Mouse (Mus musculus): ENCODE results near the gene Pkhd1. TPM values are rescaled to one million over a fixed set of nuclear protein-coding genes. Genes with fewer than 3 reads are reported as not detected.

Pkhd1 gene
- polyA plus RNA-seq (2015; fragmentation: Nextera tagmentation; extraction: Ambion mirVana): 1.1 and 1.6 TPM in 2 replicates

DNA sequence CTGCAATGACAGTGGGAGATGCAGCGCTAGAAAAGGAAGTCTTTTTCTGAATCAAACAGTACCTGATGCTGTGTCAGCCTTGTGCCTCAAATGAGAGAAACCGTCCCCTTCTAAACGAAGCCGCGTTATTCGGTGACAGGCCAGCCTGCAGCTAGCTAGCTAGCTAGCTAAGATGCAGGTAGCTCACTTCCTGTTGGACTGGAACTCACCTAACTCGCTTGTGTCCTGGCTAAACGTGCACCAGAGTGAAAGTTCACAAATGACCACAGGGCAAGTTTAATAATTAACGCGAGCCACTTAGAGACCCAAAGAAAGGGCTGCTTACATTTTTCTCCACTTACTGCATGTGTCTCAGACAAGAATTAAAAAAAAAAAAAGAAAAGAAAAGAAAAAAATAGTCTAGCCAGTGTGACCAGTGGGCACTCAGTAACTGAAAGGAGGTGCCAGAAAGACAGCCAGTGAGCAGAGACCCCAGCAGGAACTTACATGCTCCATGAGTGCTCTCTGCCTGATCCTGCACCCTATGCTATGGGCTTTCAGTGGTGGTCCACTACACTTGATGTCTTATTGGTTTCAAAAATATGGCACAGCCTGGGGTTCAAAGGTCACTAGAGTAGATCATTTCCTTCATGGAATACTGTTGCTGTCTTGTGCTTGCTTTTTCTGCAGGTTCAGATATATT is at the start of gene Pkhd1:
Pkhd1 (minus strand) TSS at position 216 of the 682 bp plus-strand sequence.
- H3K4me2 ChIP-seq: peak within 1 kb of the TSS; percentile 38

GRCm38 (mm10) chr1:20667567-20667966 is 49.7 kb upstream of the Pkhd1 start:
- no peaks in the 10 kb centered on the region for H3K4me1 ChIP-seq
- H3K36me3 ChIP-seq: no peaks in the 10 kb centered on the region
- no peak overlapping the region for H3K4me3 ChIP-seq (replicated peaks)
- no peak for ATAC-seq (ENCODE audit: insufficient read depth, low FRiP score, low read depth)
- H3K9me3 ChIP-seq: no peaks in the 10 kb centered on the region
- H3K27ac ChIP-seq: no peak overlapping the region
- H3K9ac ChIP-seq: no peak overlapping the region
- H3K4me2 ChIP-seq: no peak overlapping the region
- no peaks in the 10 kb centered on the region for H3K27me3 ChIP-seq (replicated peaks)
- WGBS: 75% methylated on average over 7 of the region's 7 CpGs

More for the DNA sequence above, at the start of gene Pkhd1:
- Histone ChIP-seq H3K36me3 (no peaks in the 10 kb centered on the region), H3K27me3 (replicated peaks) (no peaks in the 10 kb centered on the region), H3K4me3 (replicated peaks) (peak within 1 kb of the TSS; percentile 20), H3K9me3 (no peaks in the 10 kb centered on the region), H3K9ac (no peak within 1 kb of the TSS), H3K4me1 (no peaks in the 10 kb centered on the region), H3K27ac (peak within 1 kb of the TSS; percentile 74; the same call in 1 of the 2 replicates)
- ATAC-seq (ENCODE audit: insufficient read depth, low FRiP score, low read depth): peak; percentile 78; the same call in 1 of the 2 replicates
- WGBS: 57% methylated on average over 10 of the region's 10 CpGs

DNA sequence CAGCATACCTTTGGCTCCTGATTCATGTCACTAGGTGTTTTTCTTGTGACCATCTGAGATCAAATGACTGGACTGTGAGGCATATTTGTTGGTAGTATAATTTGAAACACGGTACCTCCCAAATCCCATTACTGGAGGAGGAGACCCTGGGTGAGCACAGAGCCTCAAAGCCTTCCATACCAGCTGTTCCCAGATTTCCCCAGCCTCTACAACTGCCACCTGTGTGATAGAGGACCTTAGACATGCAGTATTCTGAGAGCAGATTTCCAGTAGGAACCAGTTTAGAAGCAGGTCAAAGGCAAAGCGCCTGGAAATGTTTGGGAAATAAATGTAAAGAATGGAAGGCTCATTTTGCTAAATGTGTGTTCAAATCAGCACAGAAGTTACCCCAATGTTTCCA is 48.4 kb upstream of the Pkhd1 start:
- H3K4me1 ChIP-seq: no peaks in the 10 kb centered on the region
- 77% methylated on average over 2 of the region's 2 CpGs for WGBS
- H3K27ac ChIP-seq: no peak overlapping the region
- no peaks in the 10 kb centered on the region for H3K27me3 ChIP-seq (replicated peaks)
- ATAC-seq (ENCODE audit: insufficient read depth, low FRiP score, low read depth): no peak
- no peak overlapping the region for H3K4me2 ChIP-seq
- no peak overlapping the region for H3K9ac ChIP-seq
- no peaks in the 10 kb centered on the region for H3K9me3 ChIP-seq
- no peak overlapping the region for H3K4me3 ChIP-seq (replicated peaks)
- no peaks in the 10 kb centered on the region for H3K36me3 ChIP-seq

DNA sequence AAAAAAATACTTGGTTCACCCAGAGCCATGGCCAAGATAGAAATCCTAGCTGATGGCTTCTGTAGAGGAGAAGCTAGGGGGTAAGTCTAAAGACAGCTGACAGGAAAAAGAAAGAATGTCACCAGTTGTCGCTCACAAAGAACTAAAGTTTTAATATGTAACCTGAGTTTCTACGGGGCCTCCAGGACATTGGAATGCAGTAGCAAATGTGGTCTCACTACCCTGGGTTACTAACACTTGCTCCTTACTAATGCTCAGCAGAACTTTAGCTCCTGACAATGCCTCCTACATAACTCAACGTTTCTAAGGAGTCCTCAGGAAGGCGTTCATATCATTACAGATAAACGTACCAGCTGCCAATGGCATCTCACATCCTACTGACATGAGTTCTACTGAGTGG is 37.2 kb upstream of the Pkhd1 start:
- no peak for ATAC-seq (ENCODE audit: insufficient read depth, low FRiP score, low read depth)
- no peak overlapping the region for H3K4me2 ChIP-seq
- no peaks in the 10 kb centered on the region for H3K9me3 ChIP-seq
- no peak overlapping the region for H3K27ac ChIP-seq
- no peaks in the 10 kb centered on the region for H3K36me3 ChIP-seq
- H3K4me3 ChIP-seq (replicated peaks): no peak overlapping the region
- H3K4me1 ChIP-seq: no peaks in the 10 kb centered on the region
- no peaks in the 10 kb centered on the region for H3K27me3 ChIP-seq (replicated peaks)
- 60% methylated on average over 5 of the region's 5 CpGs for WGBS
- no peak overlapping the region for H3K9ac ChIP-seq

- WGBS: 46% methylated on average over 6 of the region's 6 CpGs
- Histone ChIP-seq H3K27ac (0 out of 2 replicates have a peak overlapping the region, but pooled peaks have one; percentile 6), H3K27me3 (replicated peaks) (no peaks in the 10 kb centered on the region), H3K4me1 (no peaks in the 10 kb centered on the region), H3K4me2 (no peak overlapping the region), H3K9ac (no peak overlapping the region), H3K9me3 (no peaks in the 10 kb centered on the region), H3K4me3 (replicated peaks) (no peak overlapping the region), H3K36me3 (no peaks in the 10 kb centered on the region)
- ATAC-seq (ENCODE audit: insufficient read depth, low FRiP score, low read depth): no peak; the same call in 1 of the 2 replicates
These were observed 35.9 kb upstream of the Pkhd1 start for GRCm38 (mm10) chr1:20653513-20654506.

GRCm38 (mm10) chr1:20634856-20635255 is 17.0 kb upstream of the Pkhd1 start:
- Histone ChIP-seq H3K4me2 (no peak overlapping the region), H3K27me3 (replicated peaks) (no peaks in the 10 kb centered on the region), H3K9ac (no peak overlapping the region), H3K9me3 (no peaks in the 10 kb centered on the region), H3K4me1 (no peaks in the 10 kb centered on the region), H3K36me3 (no peaks in the 10 kb centered on the region), H3K27ac (no peak overlapping the region), H3K4me3 (replicated peaks) (no peak overlapping the region)
- 72% methylated on average over 2 of the region's 2 CpGs for WGBS
- ATAC-seq (ENCODE audit: insufficient read depth, low FRiP score, low read depth): no peak

- no peak for ATAC-seq (ENCODE audit: insufficient read depth, low FRiP score, low read depth)
- H3K4me3 ChIP-seq (replicated peaks): no peak overlapping the region
- no peak overlapping the region for H3K4me2 ChIP-seq
- H3K36me3 ChIP-seq: no peaks in the 10 kb centered on the region
- WGBS: 75% methylated on average over 7 of the region's 7 CpGs
- H3K27me3 ChIP-seq (replicated peaks): no peaks in the 10 kb centered on the region
- no peak overlapping the region for H3K9ac ChIP-seq
- no peak overlapping the region for H3K27ac ChIP-seq
- H3K4me1 ChIP-seq: no peaks in the 10 kb centered on the region
- H3K9me3 ChIP-seq: no peaks in the 10 kb centered on the region
These were observed 15.5 kb upstream of the Pkhd1 start for GRCm38 (mm10) chr1:20633276-20633869.

GRCm38 (mm10) chr1:20624564-20624963 is 6.7 kb upstream of the Pkhd1 start:
- Histone ChIP-seq H3K27me3 (replicated peaks) (no peaks in the 10 kb centered on the region), H3K9me3 (no peaks in the 10 kb centered on the region), H3K9ac (no peak overlapping the region), H3K27ac (no peak overlapping the region), H3K4me3 (replicated peaks) (no peak overlapping the region), H3K4me2 (no peak overlapping the region), H3K36me3 (no peaks in the 10 kb centered on the region), H3K4me1 (no peaks in the 10 kb centered on the region)
- ATAC-seq (ENCODE audit: insufficient read depth, low FRiP score, low read depth): no peak
- 90% methylated on average over 3 of the region's 3 CpGs for WGBS

- WGBS: 88% methylated on average over 4 of the region's 4 CpGs
- no peak overlapping the region for H3K27ac ChIP-seq
- no peaks in the 10 kb centered on the region for H3K36me3 ChIP-seq
- H3K4me3 ChIP-seq (replicated peaks): no peak overlapping the region
- H3K9ac ChIP-seq: no peak overlapping the region
- H3K27me3 ChIP-seq (replicated peaks): no peaks in the 10 kb centered on the region
- H3K9me3 ChIP-seq: no peaks in the 10 kb centered on the region
- no peaks in the 10 kb centered on the region for H3K4me1 ChIP-seq
- no peak overlapping the region for H3K4me2 ChIP-seq
- ATAC-seq (ENCODE audit: insufficient read depth, low FRiP score, low read depth): no peak
These were observed 5.5 kb upstream of the Pkhd1 start for GRCm38 (mm10) chr1:20623375-20623774.

DNA sequence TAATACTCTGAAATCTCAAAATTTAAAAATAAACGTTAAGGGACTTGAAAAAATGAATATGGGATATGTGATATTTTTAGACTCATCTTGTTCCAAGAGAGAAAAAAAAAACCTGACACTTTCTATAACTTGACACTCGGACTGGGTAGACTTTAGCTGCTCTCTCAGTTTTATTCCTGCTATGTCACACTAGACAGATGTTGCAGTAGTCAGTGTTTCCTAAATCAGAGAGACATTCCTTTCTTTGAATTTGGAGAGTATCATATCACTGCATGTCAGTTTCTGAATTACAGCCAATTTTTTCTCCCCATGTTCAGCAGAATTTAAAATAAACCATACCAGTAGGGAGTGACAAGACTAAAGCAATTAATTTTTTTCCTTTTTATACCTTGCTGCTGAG is 2.7 kb upstream of the Pkhd1 start:
- Histone ChIP-seq H3K9me3 (no peaks in the 10 kb centered on the region), H3K9ac (no peak overlapping the region), H3K4me3 (replicated peaks) (no peak overlapping the region), H3K36me3 (no peaks in the 10 kb centered on the region), H3K4me1 (no peaks in the 10 kb centered on the region), H3K4me2 (no peak overlapping the region), H3K27me3 (replicated peaks) (no peaks in the 10 kb centered on the region), H3K27ac (no peak overlapping the region)
- ATAC-seq (ENCODE audit: insufficient read depth, low FRiP score, low read depth): no peak
- 31% methylated on average over 2 of the region's 2 CpGs for WGBS

- no peak overlapping the region for H3K9ac ChIP-seq
- H3K36me3 ChIP-seq: no peaks in the 10 kb centered on the region
- no peak overlapping the region for H3K27ac ChIP-seq
- no peak overlapping the region for H3K4me2 ChIP-seq
- H3K27me3 ChIP-seq (replicated peaks): no peaks in the 10 kb centered on the region
- H3K4me1 ChIP-seq: no peaks in the 10 kb centered on the region
- no peak for ATAC-seq (ENCODE audit: insufficient read depth, low FRiP score, low read depth)
- WGBS: 42% methylated on average over 3 of the region's 3 CpGs
- H3K9me3 ChIP-seq: no peaks in the 10 kb centered on the region
- H3K4me3 ChIP-seq (replicated peaks): no peak overlapping the region
These were observed 1.5 kb upstream of the Pkhd1 start for GRCm38 (mm10) chr1:20619363-20619762.

GRCm38 (mm10) chr1:20612643-20613042 is 5.2 kb downstream of the Pkhd1 start:
- Histone ChIP-seq H3K4me2 (no peak overlapping the region), H3K9ac (no peak overlapping the region), H3K36me3 (no peaks in the 10 kb centered on the region), H3K4me1 (no peaks in the 10 kb centered on the region), H3K4me3 (replicated peaks) (no peak overlapping the region), H3K27me3 (replicated peaks) (no peaks in the 10 kb centered on the region), H3K9me3 (no peaks in the 10 kb centered on the region), H3K27ac (no peak overlapping the region)
- 31% methylated on average over 7 of the region's 7 CpGs for WGBS
- ATAC-seq (ENCODE audit: insufficient read depth, low FRiP score, low read depth): no peak

All from stomach, embryonic 15.5 days (tissue).